Mouse (Mus musculus): ENCODE data around the gene Anapc1.

DNA sequence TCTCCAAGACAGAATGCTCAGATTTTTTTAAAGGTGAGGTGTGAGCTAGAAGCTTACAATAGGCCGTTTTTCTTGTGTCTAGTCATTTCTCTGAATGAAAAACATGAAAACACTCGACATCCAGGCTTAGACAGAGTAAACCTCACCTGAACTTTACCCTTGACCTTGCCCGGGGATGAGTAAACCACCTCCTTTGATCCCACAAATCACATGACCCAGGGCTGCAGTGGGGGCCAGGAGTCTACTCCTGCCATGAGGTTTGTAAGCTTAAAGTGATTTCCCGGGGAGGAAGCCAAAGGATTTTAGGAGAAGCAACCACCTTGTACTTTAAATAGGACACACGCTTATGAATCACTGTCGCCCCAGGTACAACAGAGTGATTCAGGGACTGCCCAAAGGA is 119.2 kb downstream of the Anapc1 start:
- TF ChIP-seq CTCF (IDR thresholded peaks at IDR 0.05; ENCODE audit: control insufficient read depth, insufficient read depth, low read length) (no peak), POLR2A (IDR thresholded peaks at IDR 0.05; ENCODE audit: borderline replicate concordance, control insufficient read depth, low read depth, low read length) (no peak)
